Mouse (Mus musculus) frontal cortex, postnatal 14 days (tissue): Measurements from ENCODE around the gene Bcl9.

Experiments used
- DNase-seq, 2 experiments: peaks; one replicate each; pipeline ENCODE4 v3.0.0; 2022; ENCODE audit warnings: low spot score in 2 of 2

Bcl9 gene

GRCm38 (mm10) chr3:97297553-97298432, at the start of gene Bcl9:
Gene Bcl9, minus strand, starts transcription at chr3:97297917.
- peak; percentile 72 to 85 for DNase-seq

- DNase-seq = no peak
Measured at GRCm38 (mm10) chr3:97339193-97339576, 41.5 kb upstream of the Bcl9 start.

GRCm38 (mm10) chr3:97338522-97339192, 40.9 kb upstream of the Bcl9 start:
- DNase-seq = peak; percentile 70 to 94

- no peak for DNase-seq
Measured at GRCm38 (mm10) chr3:97337306-97337705, 39.6 kb upstream of the Bcl9 start.

- no peak for DNase-seq
Measured at GRCm38 (mm10) chr3:97336331-97336730, 38.6 kb upstream of the Bcl9 start.

GRCm38 (mm10) chr3:97334618-97335017, 36.9 kb upstream of the Bcl9 start:
- DNase-seq = no peak

- no peak for DNase-seq
Measured at GRCm38 (mm10) chr3:97332172-97332571, 34.5 kb upstream of the Bcl9 start.

- DNase-seq = no peak
Measured at GRCm38 (mm10) chr3:97327809-97328208, 30.1 kb upstream of the Bcl9 start.

GRCm38 (mm10) chr3:97327356-97327755, 29.6 kb upstream of the Bcl9 start:
- no peak for DNase-seq

GRCm38 (mm10) chr3:97325621-97326345, 28.1 kb upstream of the Bcl9 start:
- no peak for DNase-seq

GRCm38 (mm10) chr3:97324046-97324445, 26.3 kb upstream of the Bcl9 start:
- no peak for DNase-seq

- DNase-seq = no peak
Measured at GRCm38 (mm10) chr3:97317302-97317701, 19.6 kb upstream of the Bcl9 start.

- no peak for DNase-seq
Measured at GRCm38 (mm10) chr3:97313431-97313830, 15.7 kb upstream of the Bcl9 start.

GRCm38 (mm10) chr3:97311998-97312397, 14.3 kb upstream of the Bcl9 start:
- DNase-seq = peak; percentile 51 to 65

- DNase-seq = no peak
Measured at GRCm38 (mm10) chr3:97309748-97310536, 12.2 kb upstream of the Bcl9 start.

GRCm38 (mm10) chr3:97308440-97308839, 10.7 kb upstream of the Bcl9 start:
- DNase-seq = no peak

GRCm38 (mm10) chr3:97305907-97306306, 8.2 kb upstream of the Bcl9 start:
- DNase-seq = no peak

- DNase-seq = no peak
Measured at GRCm38 (mm10) chr3:97301586-97301985, 3.9 kb upstream of the Bcl9 start.

GRCm38 (mm10) chr3:97300370-97300769, 2.7 kb upstream of the Bcl9 start:
- DNase-seq = no peak

GRCm38 (mm10) chr3:97299885-97300284, 2.2 kb upstream of the Bcl9 start:
- no peak for DNase-seq

GRCm38 (mm10) chr3:97298856-97299465, 1.2 kb upstream of the Bcl9 start:
- DNase-seq = no peak
